Mouse (Mus musculus) ovary, adult 18-20 months (tissue): Measurements from ENCODE around the gene Gpr89.

ENCODE experiments used
- DNase-seq: peaks from one replicate; pipeline ENCODE4 v3.0.0; 2022; ENCODE audit warnings: low spot score, mixed read lengths

Gene Gpr89

GRCm38 (mm10) chr3:96823701-96824100, 81.4 kb downstream of the Gpr89 start:
- no peak for DNase-seq

- no peak for DNase-seq
These were observed 83.6 kb downstream of the Gpr89 start for GRCm38 (mm10) chr3:96821581-96821980.

- no peak for DNase-seq
These were observed 84.8 kb downstream of the Gpr89 start for GRCm38 (mm10) chr3:96820116-96820915.
